Mouse (Mus musculus) liver, embryonic 16.5 days (tissue): ENCODE results near the gene Treml4. TPM values are rescaled to one million over a fixed set of nuclear protein-coding genes. Genes with fewer than 3 reads are reported as not detected.

Experiments used
- polyA plus RNA-seq: library from polyadenylated mRNA; unstranded; fragments of >200 nt; fragmentation: Nextera tagmentation; extraction: Ambion mirVana; gene quantifications from 2 replicates; pipeline ENCODE4 v1.2.1, GENCODE M21; 2015

The Treml4 gene
- polyA plus RNA-seq, 1 experiment from 2014 or later, result 4.6 TPM

Other genes with a start within 250 kb of the Treml4 start
- not detected in 2 replicates for gene 1700122O11Rik, start 226.0 kb upstream of the Treml4 start, polyA plus RNA-seq
- not detected in 2 replicates for gene 1700067P10Rik, start 175.0 kb upstream of the Treml4 start, polyA plus RNA-seq
- 0.99 and 1.5 TPM in 2 replicates for gene 9830107B12Rik, start 118.0 kb upstream of the Treml4 start, polyA plus RNA-seq
- 1.1 and 1.2 TPM in 2 replicates for gene A530064D06Rik, start 97.0 kb upstream of the Treml4 start, polyA plus RNA-seq
- 1.6 TPM in 2 replicates for gene Trem1, start 31.5 kb upstream of the Treml4 start, polyA plus RNA-seq
- 9.0 TPM in 2 replicates for gene Trem3, start 16.5 kb upstream of the Treml4 start, polyA plus RNA-seq
- gene Treml2, start 35.2 kb downstream of the Treml4 start, polyA plus RNA-seq, result 3.4 and 3.5 TPM in 2 replicates
- gene B430306N03Rik, start 51.8 kb downstream of the Treml4 start, polyA plus RNA-seq, result 4.0 and 4.1 TPM in 2 replicates
- gene Trem2, start 82.1 kb downstream of the Treml4 start, polyA plus RNA-seq, result 2.7 and 3.0 TPM in 2 replicates
- 14.5 and 15.3 TPM in 2 replicates for gene Treml1, start 95.6 kb downstream of the Treml4 start, polyA plus RNA-seq
- gene Nfya, start 145.6 kb downstream of the Treml4 start, polyA plus RNA-seq, result 6.6 and 7.0 TPM in 2 replicates
- 41.5 and 42.2 TPM in 2 replicates for gene Oard1, start 145.7 kb downstream of the Treml4 start, polyA plus RNA-seq
- 2.5 and 4.3 TPM in 2 replicates for gene Apobec2, start 168.6 kb downstream of the Treml4 start, polyA plus RNA-seq
- 193 and 203 TPM in 2 replicates for gene Tspo2, start 187.2 kb downstream of the Treml4 start, polyA plus RNA-seq
- gene Unc5cl, start 190.6 kb downstream of the Treml4 start, polyA plus RNA-seq, result 4.2 and 4.3 TPM in 2 replicates